9 mouse cellular contexts compared by ENCODE assay signal in genomic region chr6:28834046-28834445, GRCm38 (mm10). TPM values are rescaled to one million over a fixed set of nuclear protein-coding genes. Genes with fewer than 3 reads are reported as not detected.
DNase-seq lines count a peak whose midpoint lies in the region; ATAC-seq and TF ChIP-seq lines count a peak whose summit lies in the region.
"Had no signal": no experiment of that assay in that cellular context is flagged by ENCODE, and none has a peak within 500 bp of the region (broad histone marks: within the 10 kb centered on the region; RNA-seq: fewer than 3 reads in every experiment).

No protein-coding gene starts in this region.

- intact Hi-C loops in left cerebral cortex, postnatal 4 days (cut with DNase I) = loop anchor here (5.0 to 10.0 kb wide), 2 partner anchors 188 to 311 kb away; no protein-coding TSS in a partner anchor

- no peak overlapping the region for H3K4me3 ChIP-seq in heart, embryonic 14.5 days (ENCODE audit: control insufficient read depth in 1 of 2, insufficient read depth in 1 of 2, low read depth in 1 of 2, low read length in 2 of 2)
- H3K4me3 ChIP-seq in embryonic facial prominence, embryonic 13.5 days = peak overlapping the region; percentile 68
- peak overlapping the region; percentile 80 for H3K4me3 ChIP-seq in hindbrain, embryonic 16.5 days (ENCODE audit: low read length)
- peak overlapping the region; percentile 91 for H3K4me3 ChIP-seq in midbrain, postnatal 0 days (ENCODE audit: low read depth, low read length)

- no peak overlapping the region for H3K27ac ChIP-seq in heart, embryonic 14.5 days (replicated peaks in 1 of 2; ENCODE audit: control insufficient read depth in 1 of 2, insufficient read depth in 1 of 2, low read depth in 2 of 2, low read length in 2 of 2)
- H3K27ac ChIP-seq in embryonic facial prominence, embryonic 13.5 days = no peak overlapping the region
- peak overlapping the region; percentile 97 for H3K27ac ChIP-seq in hindbrain, embryonic 16.5 days (ENCODE audit: low read depth, low read length)
- H3K27ac ChIP-seq in midbrain, postnatal 0 days (ENCODE audit: low read depth, low read length) = peak overlapping the region; percentile 91; the same call in 1 of the 2 replicates

- 55% methylated on average over 2 of the region's 2 CpGs for WGBS in heart, embryonic 14.5 days
- 61% methylated on average over 2 of the region's 2 CpGs for WGBS in embryonic facial prominence, embryonic 13.5 days
- WGBS in hindbrain, embryonic 16.5 days = 29% methylated on average over 2 of the region's 2 CpGs
- 40% methylated on average over 2 of the region's 2 CpGs for WGBS in midbrain, postnatal 0 days

- H3K9me3 ChIP-seq in heart, embryonic 14.5 days (ENCODE audit: control insufficient read depth, low read length) = no peaks in the 10 kb centered on the region
- no peaks in the 10 kb centered on the region for H3K9me3 ChIP-seq in embryonic facial prominence, embryonic 13.5 days
- no peaks in the 10 kb centered on the region for H3K9me3 ChIP-seq in hindbrain, embryonic 16.5 days (ENCODE audit: control insufficient read depth, low read length)
- no peaks in the 10 kb centered on the region for H3K9me3 ChIP-seq in midbrain, postnatal 0 days (ENCODE audit: low read length)

- H3K4me1 ChIP-seq in heart, embryonic 14.5 days (ENCODE audit: control insufficient read depth in 2 of 2, insufficient read depth in 2 of 2, low read length in 2 of 2) = peaks cover 4 to 13% of the 10 kb centered on the region in 2 experiments; a peak in 2 of 4 replicates
- H3K4me1 ChIP-seq in embryonic facial prominence, embryonic 13.5 days = peaks cover 21% of the 10 kb centered on the region
- peaks cover 26% of the 10 kb centered on the region for H3K4me1 ChIP-seq in hindbrain, embryonic 16.5 days (ENCODE audit: control insufficient read depth, insufficient read depth, low read depth, low read length)
- H3K4me1 ChIP-seq in midbrain, postnatal 0 days (ENCODE audit: insufficient read depth, low read length) = peaks cover 18% of the 10 kb centered on the region; the same call in 1 of the 2 replicates

- peaks cover 20% of the 10 kb centered on the region; the same call in 1 of the 2 replicates for H3K27me3 ChIP-seq in heart, embryonic 14.5 days (ENCODE audit: control insufficient read depth, insufficient read depth, low read length)
- peaks cover 48% of the 10 kb centered on the region for H3K27me3 ChIP-seq in embryonic facial prominence, embryonic 13.5 days
- no peaks in the 10 kb centered on the region for H3K27me3 ChIP-seq in hindbrain, embryonic 16.5 days (replicated peaks; ENCODE audit: control insufficient read depth, insufficient read depth, low read length)
- H3K27me3 ChIP-seq in midbrain, postnatal 0 days (ENCODE audit: insufficient read depth, low read length) = no peaks in the 10 kb centered on the region

- H3K36me3 ChIP-seq in heart, embryonic 14.5 days (ENCODE audit: control insufficient read depth, insufficient read depth, low read length) = no peaks in the 10 kb centered on the region
- H3K36me3 ChIP-seq in embryonic facial prominence, embryonic 13.5 days = no peaks in the 10 kb centered on the region
- H3K36me3 ChIP-seq in hindbrain, embryonic 16.5 days (ENCODE audit: control insufficient read depth, insufficient read depth, low read length) = no peaks in the 10 kb centered on the region
- H3K36me3 ChIP-seq in midbrain, postnatal 0 days (ENCODE audit: insufficient read depth, low read length) = no peaks in the 10 kb centered on the region

- DNase-seq in heart, adult 8-10 months (ENCODE audit: low spot score) = no peak
- DNase-seq in midbrain, postnatal 0 days (ENCODE audit: low spot score) = no peak
- DNase-seq in spleen, adult 18-20 months = no peak
- no peak for DNase-seq in left cerebral cortex, postnatal 4 days
- DNase-seq in yolk sac, embryonic 10.5 days (ENCODE audit: low spot score) = no peak

- 0 out of 2 replicates have a peak overlapping the region, but pooled peaks have one; percentile 72 for H3K9ac ChIP-seq in heart, embryonic 14.5 days (ENCODE audit: low read length)
- no peak overlapping the region; the same call in 1 of the 2 replicates for H3K9ac ChIP-seq in embryonic facial prominence, embryonic 13.5 days
- peak overlapping the region; percentile 98 for H3K9ac ChIP-seq in hindbrain, embryonic 16.5 days (ENCODE audit: low read depth, low read length)
- H3K9ac ChIP-seq in midbrain, postnatal 0 days (replicated peaks; ENCODE audit: low read length, poor library complexity, severe bottlenecking) = no peak overlapping the region

- TF ChIP-seq CTCF in midbrain, postnatal 0 days (IDR thresholded peaks at IDR 0.05) = no peak

- ATAC-seq in heart, embryonic 14.5 days (ENCODE audit: insufficient number of reproducible peaks, insufficient read depth, low FRiP score, low read depth) = no peak
- ATAC-seq in embryonic facial prominence, embryonic 13.5 days (ENCODE audit: insufficient number of reproducible peaks, insufficient read depth, low FRiP score, low TSS enrichment, low read depth) = no peak
- ATAC-seq in hindbrain, embryonic 16.5 days = no peak
- ATAC-seq in midbrain, postnatal 0 days (ENCODE audit: low FRiP score) = no peak

- peak overlapping the region; percentile 100 for H3K4me2 ChIP-seq in heart, embryonic 14.5 days (ENCODE audit: low read length)
- peak overlapping the region; percentile 100 for H3K4me2 ChIP-seq in embryonic facial prominence, embryonic 13.5 days
- H3K4me2 ChIP-seq in hindbrain, embryonic 16.5 days (ENCODE audit: low read length) = peak overlapping the region; percentile 69
- peak overlapping the region; percentile 94 for H3K4me2 ChIP-seq in midbrain, postnatal 0 days (ENCODE audit: low read depth, low read length, poor library complexity, severe bottlenecking)

RNA-seq across cellular contexts. Expression of gene Lrrc4, which starts 2.5 kb away (rescaled TPM):
- polyA plus RNA-seq in heart, embryonic 14.5 days (2014; fragmentation: Nextera tagmentation; extraction: Ambion mirVana) = 0.45 and 0.82 TPM in 2 replicates
- under 1 TPM; 0.62 to 0.98 (median 0.76) TPM for total RNA-seq in heart, adult 8-10 months (2022)
- 1.2 and 1.3 TPM in 2 replicates for polyA plus RNA-seq in embryonic facial prominence, embryonic 13.5 days (2015; fragmentation: Nextera tagmentation; extraction: Ambion mirVana)
- 7.2 and 7.4 TPM in 2 replicates for polyA plus RNA-seq in hindbrain, embryonic 16.5 days (2015; fragmentation: Nextera tagmentation; extraction: Ambion mirVana)
- 45.0 and 61.2 TPM in 2 replicates for total RNA-seq in midbrain, postnatal 0 days (2014; rRNA removed)
- 5.8 and 5.9 TPM in 2 replicates for polyA plus RNA-seq in midbrain, postnatal 0 days (2015; fragmentation: Nextera tagmentation; extraction: Ambion mirVana)
- 10 to 100 TPM; 46.2 to 46.7 TPM for total RNA-seq in left cerebral cortex, postnatal 4 days (2021)
- total RNA-seq: liver, adult 2 months had no signal

Comparison
In these comparisons a context has a peak if more than half of its experiments do, and no peak if none do; other contexts are left out.
1. H3K27ac ChIP-seq: peak in hindbrain, embryonic 16.5 days (single experiment) and midbrain, postnatal 0 days (single experiment); none in heart, embryonic 14.5 days (0 of 2) and embryonic facial prominence, embryonic 13.5 days (single experiment).
2. H3K4me3 ChIP-seq: peak in embryonic facial prominence, embryonic 13.5 days (single experiment), hindbrain, embryonic 16.5 days (single experiment) and midbrain, postnatal 0 days (single experiment); none in heart, embryonic 14.5 days (0 of 2).
3. H3K9ac ChIP-seq: peak in heart, embryonic 14.5 days (single experiment) and hindbrain, embryonic 16.5 days (single experiment); none in embryonic facial prominence, embryonic 13.5 days (single experiment) and midbrain, postnatal 0 days (single experiment).
4. Peak in every context shown above with its lines, with median percentiles within 50 percentile points of each other: H3K4me2 ChIP-seq.